Mouse (Mus musculus): ENCODE measurements around the gene Pla2g10. TPM values are rescaled to one million over a fixed set of nuclear protein-coding genes. Genes with fewer than 3 reads are reported as not detected.
"Not testable (repeated sequence)": the region's sequence is repeated elsewhere in the genome, so short reads cannot be mapped to it uniquely, and the experiment has no call there.

Gene Pla2g10
- polyA plus RNA-seq, 1 experiment from 2014 or later: 0.93 TPM

GRCm38 (mm10) chr16:13757823-13758222 is 27.0 kb upstream of the Pla2g10 start:
- no peak for ATAC-seq (ENCODE audit: insufficient read depth)
- no peak for TF ChIP-seq CTCF (IDR thresholded peaks at IDR 0.05; ENCODE audit: low read depth)
- WGBS: 98% methylated on average over 2 of the region's 2 CpGs
- no peaks in the 10 kb centered on the region for H3K27me3 ChIP-seq (ENCODE audit: insufficient read depth, low read length)
- no peaks in the 10 kb centered on the region for H3K9me3 ChIP-seq (ENCODE audit: low read depth, low read length)
- no peaks in the 10 kb centered on the region for H3K4me1 ChIP-seq (ENCODE audit: insufficient read depth)
- H3K36me3 ChIP-seq (ENCODE audit: insufficient read depth): no peaks in the 10 kb centered on the region
- no peak for DNase-seq
- H3K4me3 ChIP-seq (ENCODE audit: low read depth, low read length): no peak overlapping the region
- no peak overlapping the region for H3K4me2 ChIP-seq
- H3K9ac ChIP-seq: no peak overlapping the region
- H3K27ac ChIP-seq (ENCODE audit: low read depth): no peak overlapping the region

- no peaks in the 10 kb centered on the region for H3K36me3 ChIP-seq (ENCODE audit: insufficient read depth)
- peak; percentile 98 for ATAC-seq (ENCODE audit: insufficient read depth)
- no peak overlapping the region for H3K27ac ChIP-seq (ENCODE audit: low read depth)
- peak overlapping the region; percentile 63 for H3K4me3 ChIP-seq (ENCODE audit: low read depth, low read length)
- H3K4me2 ChIP-seq: peak overlapping the region; percentile 96
- H3K9ac ChIP-seq: peak overlapping the region; percentile 57
- H3K4me1 ChIP-seq (ENCODE audit: insufficient read depth): no peaks in the 10 kb centered on the region
- under 1% methylated on average over 65 of the region's 65 CpGs for WGBS
- H3K9me3 ChIP-seq (ENCODE audit: low read depth, low read length): no peaks in the 10 kb centered on the region
- DNase-seq: peak; percentile 98
- no peak for TF ChIP-seq CTCF (IDR thresholded peaks at IDR 0.05; ENCODE audit: low read depth)
- H3K27me3 ChIP-seq (ENCODE audit: insufficient read depth, low read length): no peaks in the 10 kb centered on the region
Observed at GRCm38 (mm10) chr16:13754400-13755190, 23.8 kb upstream of the Pla2g10 start.

GRCm38 (mm10) chr16:13753986-13754385 is 23.2 kb upstream of the Pla2g10 start:
- Histone ChIP-seq H3K36me3 (ENCODE audit: insufficient read depth) (no peaks in the 10 kb centered on the region), H3K4me3 (ENCODE audit: low read depth, low read length) (peak overlapping the region; percentile 63; the same call in 1 of the 2 replicates), H3K27me3 (ENCODE audit: insufficient read depth, low read length) (no peaks in the 10 kb centered on the region), H3K27ac (ENCODE audit: low read depth) (no peak overlapping the region), H3K9ac (no peak overlapping the region), H3K4me2 (peak overlapping the region; percentile 96), H3K4me1 (ENCODE audit: insufficient read depth) (no peaks in the 10 kb centered on the region), H3K9me3 (ENCODE audit: low read depth, low read length) (no peaks in the 10 kb centered on the region)
- no peak for DNase-seq
- no peak for TF ChIP-seq CTCF (IDR thresholded peaks at IDR 0.05; ENCODE audit: low read depth)
- ATAC-seq (ENCODE audit: insufficient read depth): no peak; the same call in 1 of the 2 replicates
- WGBS: 79% methylated on average over 8 of the region's 8 CpGs

- Histone ChIP-seq H3K9ac (no peak overlapping the region), H3K36me3 (ENCODE audit: insufficient read depth) (no peaks in the 10 kb centered on the region), H3K4me3 (ENCODE audit: low read depth, low read length) (no peak overlapping the region), H3K27ac (ENCODE audit: low read depth) (no peak overlapping the region), H3K9me3 (ENCODE audit: low read depth, low read length) (no peaks in the 10 kb centered on the region), H3K4me2 (no peak overlapping the region), H3K4me1 (ENCODE audit: insufficient read depth) (no peaks in the 10 kb centered on the region), H3K27me3 (ENCODE audit: insufficient read depth, low read length) (no peaks in the 10 kb centered on the region)
- no peak for DNase-seq
- TF ChIP-seq CTCF (IDR thresholded peaks at IDR 0.05; ENCODE audit: low read depth): no peak
- no peak for ATAC-seq (ENCODE audit: insufficient read depth)
- WGBS: 91% methylated on average over 13 of the region's 13 CpGs
Observed at GRCm38 (mm10) chr16:13750626-13751025, 19.8 kb upstream of the Pla2g10 start.

GRCm38 (mm10) chr16:13749981-13750380 is 19.2 kb upstream of the Pla2g10 start:
- no peak overlapping the region for H3K9ac ChIP-seq
- H3K4me2 ChIP-seq: no peak overlapping the region
- TF ChIP-seq CTCF (IDR thresholded peaks at IDR 0.05; ENCODE audit: low read depth): no peak
- no peak overlapping the region for H3K4me3 ChIP-seq (ENCODE audit: low read depth, low read length)
- ATAC-seq (ENCODE audit: insufficient read depth): no peak
- H3K4me1 ChIP-seq (ENCODE audit: insufficient read depth): no peaks in the 10 kb centered on the region
- no peaks in the 10 kb centered on the region for H3K36me3 ChIP-seq (ENCODE audit: insufficient read depth)
- H3K27me3 ChIP-seq (ENCODE audit: insufficient read depth, low read length): no peaks in the 10 kb centered on the region
- DNase-seq: no peak
- WGBS: 55% methylated on average over 3 of the region's 3 CpGs
- no peak overlapping the region for H3K27ac ChIP-seq (ENCODE audit: low read depth)
- H3K9me3 ChIP-seq (ENCODE audit: low read depth, low read length): no peaks in the 10 kb centered on the region

- H3K4me3 ChIP-seq (ENCODE audit: low read depth, low read length): no peak overlapping the region
- no peak for TF ChIP-seq CTCF (IDR thresholded peaks at IDR 0.05; ENCODE audit: low read depth)
- H3K4me1 ChIP-seq (ENCODE audit: insufficient read depth): no peaks in the 10 kb centered on the region
- H3K9me3 ChIP-seq (ENCODE audit: low read depth, low read length): no peaks in the 10 kb centered on the region
- no peak overlapping the region for H3K9ac ChIP-seq
- no peaks in the 10 kb centered on the region for H3K27me3 ChIP-seq (ENCODE audit: insufficient read depth, low read length)
- no peak overlapping the region for H3K4me2 ChIP-seq
- no peaks in the 10 kb centered on the region for H3K36me3 ChIP-seq (ENCODE audit: insufficient read depth)
- WGBS: 64% methylated on average over 5 of the region's 5 CpGs
- DNase-seq: no peak
- no peak for ATAC-seq (ENCODE audit: insufficient read depth)
- H3K27ac ChIP-seq (ENCODE audit: low read depth): no peak overlapping the region
Observed at GRCm38 (mm10) chr16:13749306-13749705, 18.5 kb upstream of the Pla2g10 start.

- not testable (repeated sequence) for H3K4me1 ChIP-seq (ENCODE audit: insufficient read depth); H3K27ac ChIP-seq (ENCODE audit: low read depth); H3K9me3 ChIP-seq (ENCODE audit: low read depth, low read length); H3K9ac ChIP-seq; ATAC-seq (ENCODE audit: insufficient read depth); H3K27me3 ChIP-seq (ENCODE audit: insufficient read depth, low read length); H3K36me3 ChIP-seq (ENCODE audit: insufficient read depth); H3K4me3 ChIP-seq (ENCODE audit: low read depth, low read length); DNase-seq; H3K4me2 ChIP-seq
- 22% methylated on average over 10 of the region's 10 CpGs for WGBS
Observed at GRCm38 (mm10) chr16:13748813-13749212, 18.0 kb upstream of the Pla2g10 start.

Data from lung, embryonic 14.5 days (tissue).